Mouse (Mus musculus): ENCODE results near the gene Itprid1.

The Itprid1 gene

DNA sequence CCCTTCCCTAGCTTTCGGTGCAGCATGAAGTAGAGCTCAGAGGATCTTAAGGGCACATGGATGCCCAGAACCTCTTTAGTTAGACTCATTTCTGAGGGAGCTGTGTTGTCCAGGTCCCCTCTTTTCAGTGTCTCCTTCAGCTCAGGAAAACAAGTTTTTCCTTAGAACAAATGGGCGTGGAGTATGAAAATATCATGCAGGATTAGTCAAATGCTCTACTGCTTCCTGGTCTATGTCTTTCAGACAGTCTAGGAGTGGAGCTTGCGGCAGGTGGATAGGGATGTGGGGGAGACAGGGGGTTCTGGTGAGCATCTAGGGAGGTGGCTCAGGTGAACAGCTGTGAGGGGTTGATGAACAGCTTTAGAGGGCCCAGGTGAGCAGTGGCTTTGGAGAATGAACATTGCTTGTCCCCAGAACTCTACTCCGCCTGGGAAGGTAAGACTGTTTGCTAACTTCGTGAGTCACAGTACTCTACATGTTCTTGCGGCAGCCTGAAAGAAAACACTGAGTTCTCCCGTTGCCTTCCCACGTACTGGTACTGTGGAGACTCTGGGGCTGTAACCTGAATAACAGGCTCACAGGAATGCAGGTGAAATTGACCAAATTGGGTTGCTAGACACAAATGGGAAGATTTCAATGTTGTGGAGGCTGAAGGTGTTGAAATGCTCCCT lies at the start of gene Itprid1:
Itprid1 (plus strand) TSS at position 246 of the 671 bp plus-strand sequence.
- in situ Hi-C loops (cut with MboI; ENCODE audit: low pct_unique_long_range_greater_than_20kb in 1 of 2, low sequenced_read_pairs in 2 of 2, unreplicated experiment in 1 of 2) = no loop called here

DNA sequence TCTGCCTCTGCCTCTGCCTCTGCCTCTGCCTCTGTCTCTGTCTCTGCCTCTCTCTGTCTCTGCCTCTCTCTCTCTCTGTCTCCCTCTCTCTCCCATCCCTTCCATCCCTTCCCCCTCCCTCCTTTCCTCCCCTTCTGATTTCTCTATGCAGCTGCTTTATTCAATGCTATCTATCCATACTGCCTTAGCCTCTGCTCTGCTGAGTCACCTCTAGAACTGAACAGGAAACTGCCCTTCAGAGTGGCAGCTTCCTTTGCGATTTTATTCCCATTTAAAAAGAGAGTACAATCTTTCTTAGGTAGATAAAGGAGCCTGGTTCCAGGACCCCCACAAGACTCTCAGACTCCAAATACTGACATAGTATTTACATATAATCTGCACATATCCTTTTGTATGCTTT lies 47.1 kb upstream of the Itprid1 start:
- in situ Hi-C loops (cut with MboI; ENCODE audit: low pct_unique_long_range_greater_than_20kb in 1 of 2, low sequenced_read_pairs in 2 of 2, unreplicated experiment in 1 of 2) = no loop called here

DNA sequence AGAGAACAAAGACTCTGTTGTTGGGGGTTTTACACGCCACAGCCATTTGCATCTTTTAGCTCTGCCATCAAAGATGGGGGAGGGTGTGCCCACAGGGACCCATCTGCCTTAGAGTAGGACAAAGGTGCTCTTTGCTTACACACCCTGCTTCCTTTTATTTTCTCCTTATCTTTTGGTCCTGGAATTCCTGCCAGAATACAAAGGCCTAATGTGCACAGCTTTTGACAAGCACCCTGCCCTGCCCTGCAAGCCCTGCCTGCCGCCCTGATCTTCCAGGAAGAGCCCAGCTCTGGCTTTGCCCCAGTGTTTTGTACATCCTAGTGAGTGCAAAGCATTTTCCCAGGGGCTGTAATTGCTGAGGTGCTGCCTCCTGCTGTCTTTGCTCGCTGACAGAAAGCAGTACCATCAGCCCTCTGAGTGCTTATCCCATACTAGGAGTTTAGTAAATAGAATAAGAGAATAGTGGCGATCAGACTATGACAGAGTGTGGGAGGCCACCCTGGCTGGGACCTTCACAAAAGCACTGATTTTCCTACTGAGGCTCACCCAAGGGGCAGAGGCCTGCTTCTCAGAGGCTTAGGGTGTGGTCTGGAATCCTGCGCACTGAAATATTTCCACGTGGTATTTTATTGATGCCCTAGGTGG lies 44.7 kb upstream of the Itprid1 start:
- in situ Hi-C loops (cut with MboI; ENCODE audit: low pct_unique_long_range_greater_than_20kb in 1 of 2, low sequenced_read_pairs in 2 of 2, unreplicated experiment in 1 of 2) = no loop called here

DNA sequence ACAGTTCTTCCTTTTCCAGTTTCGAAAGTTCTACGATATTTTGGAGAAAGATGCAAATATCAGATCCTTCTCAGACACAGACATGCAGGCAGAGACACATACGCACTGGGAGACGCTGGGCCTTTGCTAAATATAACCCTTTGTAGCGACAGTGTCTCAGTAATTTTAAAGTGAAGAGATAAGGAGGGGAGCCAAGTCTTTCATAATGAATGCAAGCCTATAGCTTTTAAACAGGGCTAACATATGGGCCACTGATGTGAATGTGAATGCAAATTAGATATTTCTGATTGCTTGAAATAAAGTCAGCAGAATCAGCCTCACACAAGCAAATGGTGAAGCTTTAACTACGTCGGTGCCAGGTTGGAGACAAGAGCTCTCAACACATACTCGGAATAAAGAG lies 44.2 kb upstream of the Itprid1 start:
- in situ Hi-C loops (cut with MboI; ENCODE audit: low pct_unique_long_range_greater_than_20kb in 1 of 2, low sequenced_read_pairs in 2 of 2, unreplicated experiment in 1 of 2) = no loop called here

DNA sequence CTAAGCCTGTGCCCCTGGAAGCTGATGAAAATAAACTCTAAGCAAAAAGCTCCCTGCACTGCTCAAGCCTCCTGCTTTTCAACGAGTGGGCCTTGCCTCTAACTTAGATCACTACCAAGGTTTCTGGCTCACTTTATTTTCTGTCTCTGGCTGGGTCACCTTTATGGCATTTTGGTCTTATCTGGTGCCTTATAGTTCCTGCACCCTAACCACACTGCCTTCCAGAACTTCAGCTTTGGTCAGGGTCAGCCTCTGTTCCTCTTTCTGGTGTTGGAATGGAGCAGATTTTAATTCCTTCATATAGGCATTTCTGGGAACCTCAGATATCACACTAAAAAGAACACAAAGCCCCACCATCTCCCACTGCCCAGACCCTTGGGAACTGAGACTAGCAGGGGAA lies 34.0 kb upstream of the Itprid1 start:
- in situ Hi-C loops (cut with MboI; ENCODE audit: low pct_unique_long_range_greater_than_20kb in 1 of 2, low sequenced_read_pairs in 2 of 2, unreplicated experiment in 1 of 2) = loop anchor here in 1 of 2 experiments (25.0 kb wide), 2 partner anchors 90 to 265 kb away; no protein-coding TSS in a partner anchor

DNA sequence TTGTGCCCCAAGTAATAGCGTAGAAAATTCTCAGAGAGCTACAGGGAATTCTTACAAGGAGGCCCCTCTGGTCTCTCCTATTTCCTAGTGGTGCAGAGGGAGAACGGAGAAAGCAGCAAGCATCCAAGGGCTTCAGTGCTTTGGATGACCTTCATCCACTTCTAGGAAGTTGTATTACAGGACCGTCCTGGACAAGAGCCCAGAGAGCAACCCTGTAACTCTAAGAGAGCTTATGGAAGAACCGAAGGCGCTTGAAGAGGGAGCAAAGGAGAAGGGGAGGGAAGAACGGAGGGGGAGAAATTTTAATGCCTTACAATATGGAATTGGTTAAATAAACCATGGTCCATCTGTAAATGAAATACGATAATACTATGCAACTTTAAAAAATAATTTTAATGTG lies 33.3 kb upstream of the Itprid1 start:
- in situ Hi-C loops (cut with MboI; ENCODE audit: low pct_unique_long_range_greater_than_20kb in 1 of 2, low sequenced_read_pairs in 2 of 2, unreplicated experiment in 1 of 2) = loop anchor here in 1 of 2 experiments (25.0 kb wide), 2 partner anchors 91 to 266 kb away; no protein-coding TSS in a partner anchor

DNA sequence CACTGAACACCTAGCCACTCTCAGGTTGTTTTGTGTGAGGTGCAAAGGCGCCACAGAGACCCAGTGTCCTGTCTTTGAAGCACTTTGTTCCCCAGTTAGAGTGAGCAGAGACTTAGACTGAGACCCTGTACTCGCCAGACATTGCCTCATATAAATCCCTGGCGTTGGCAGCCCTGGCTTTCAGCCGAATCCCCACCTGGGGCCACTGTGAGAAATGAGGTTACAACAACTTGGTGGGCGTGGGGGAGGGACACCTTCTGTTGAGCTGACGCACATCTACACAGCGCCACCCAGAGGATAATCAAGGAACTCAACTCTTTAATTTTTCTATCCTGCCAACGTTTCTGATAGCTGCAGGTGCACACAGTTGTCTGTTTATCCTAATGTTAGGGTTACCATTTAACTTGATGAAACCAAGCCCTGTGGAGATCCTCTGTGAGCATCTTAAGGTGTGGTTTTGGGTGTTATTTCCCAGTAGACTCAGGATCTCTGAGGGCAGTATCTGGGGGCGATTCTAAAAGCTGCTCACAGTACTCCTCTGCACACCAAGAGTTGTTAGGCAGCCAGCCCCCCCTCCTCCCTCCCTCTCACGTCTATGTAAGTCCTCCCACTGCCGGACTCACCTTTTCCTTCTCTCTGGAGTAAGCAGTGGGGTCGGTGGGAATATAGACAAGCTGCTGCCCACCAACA lies 32.6 kb upstream of the Itprid1 start:
- in situ Hi-C loops (cut with MboI; ENCODE audit: low pct_unique_long_range_greater_than_20kb in 1 of 2, low sequenced_read_pairs in 2 of 2, unreplicated experiment in 1 of 2) = loop anchor here in 1 of 2 experiments (25.0 kb wide), 2 partner anchors 92 to 267 kb away; no protein-coding TSS in a partner anchor

DNA sequence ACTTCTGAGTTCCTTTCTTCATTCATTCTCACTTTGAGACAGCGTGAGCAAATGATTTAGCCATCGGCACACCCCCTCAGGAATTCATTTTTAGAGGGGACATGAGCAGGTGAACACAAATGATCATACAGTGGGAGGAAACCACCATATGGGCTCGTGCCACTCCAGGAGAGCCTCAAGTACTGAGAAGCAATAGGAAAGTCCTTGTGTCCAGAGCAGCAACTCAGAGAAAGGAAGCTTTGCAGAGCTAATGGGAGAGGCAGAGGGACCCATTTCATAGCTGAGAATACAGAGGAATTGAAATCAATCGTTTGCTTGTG lies 32.1 kb upstream of the Itprid1 start:
- in situ Hi-C loops (cut with MboI; ENCODE audit: low pct_unique_long_range_greater_than_20kb in 1 of 2, low sequenced_read_pairs in 2 of 2, unreplicated experiment in 1 of 2) = loop anchor here in 1 of 2 experiments (25.0 kb wide), 2 partner anchors 92 to 267 kb away; no protein-coding TSS in a partner anchor

DNA sequence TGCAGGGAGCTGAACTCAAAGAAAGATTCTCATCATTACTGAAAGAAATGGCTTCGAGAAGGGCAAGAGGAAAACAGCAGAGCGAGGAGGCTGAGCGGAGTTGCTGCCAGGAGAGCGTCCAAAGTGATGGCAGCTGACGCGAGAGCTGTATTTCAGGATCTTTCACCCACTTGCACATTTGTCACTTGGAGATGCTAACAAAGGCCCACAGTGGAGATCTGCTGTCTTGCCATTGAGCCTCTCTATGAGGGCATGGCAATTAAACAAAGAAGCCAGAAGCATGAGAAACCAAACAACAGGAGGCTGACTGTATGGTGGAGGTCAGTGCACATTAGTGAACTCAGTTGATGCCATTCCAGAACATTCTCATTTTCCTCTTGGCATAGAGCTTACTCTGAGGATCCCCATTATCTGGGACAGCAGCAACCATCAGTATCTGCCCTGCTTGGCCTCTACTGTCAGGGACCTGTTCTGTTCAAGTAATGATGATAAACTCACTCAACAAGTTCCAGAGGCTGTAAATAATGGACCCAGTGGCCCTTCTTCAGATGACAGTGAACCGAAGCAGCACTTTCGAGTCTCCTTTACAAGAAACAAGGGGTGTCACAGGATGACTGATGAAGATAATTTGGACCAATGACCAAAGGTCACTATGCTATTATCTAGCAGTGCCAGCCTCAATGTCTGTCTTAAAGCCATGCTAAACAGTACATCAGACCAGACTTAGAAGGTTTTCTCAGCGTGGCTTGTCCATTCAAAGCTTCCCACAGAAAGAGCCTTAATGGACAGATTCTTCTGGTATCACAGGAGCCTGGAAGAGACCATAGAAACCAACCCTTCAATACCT lies 31.2 kb upstream of the Itprid1 start:
- in situ Hi-C loops (cut with MboI; ENCODE audit: low pct_unique_long_range_greater_than_20kb in 1 of 2, low sequenced_read_pairs in 2 of 2, unreplicated experiment in 1 of 2) = loop anchor here in 1 of 2 experiments (25.0 kb wide), 2 partner anchors 93 to 268 kb away; no protein-coding TSS in a partner anchor

DNA sequence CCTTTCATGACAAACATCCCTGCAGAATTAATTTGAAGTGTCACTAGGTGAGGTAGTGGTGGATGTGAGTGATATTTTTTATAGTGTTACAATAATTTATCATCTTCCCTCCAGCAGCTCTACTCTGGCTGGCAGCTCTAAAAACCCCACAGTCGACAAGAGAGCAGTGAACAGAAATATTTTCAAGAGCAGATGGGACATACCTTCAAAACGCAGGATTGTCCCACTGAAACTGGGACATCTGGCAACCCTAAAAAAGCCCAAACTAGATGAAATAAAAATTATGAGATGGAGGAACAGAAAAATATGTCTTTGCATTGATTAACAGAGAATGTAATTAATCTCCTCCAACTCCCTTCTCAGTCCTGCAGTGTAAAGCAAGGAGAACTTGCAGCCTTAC lies 30.2 kb upstream of the Itprid1 start:
- in situ Hi-C loops (cut with MboI; ENCODE audit: low pct_unique_long_range_greater_than_20kb in 1 of 2, low sequenced_read_pairs in 2 of 2, unreplicated experiment in 1 of 2) = loop anchor here in 1 of 2 experiments (25.0 kb wide), 2 partner anchors 94 to 269 kb away; no protein-coding TSS in a partner anchor

DNA sequence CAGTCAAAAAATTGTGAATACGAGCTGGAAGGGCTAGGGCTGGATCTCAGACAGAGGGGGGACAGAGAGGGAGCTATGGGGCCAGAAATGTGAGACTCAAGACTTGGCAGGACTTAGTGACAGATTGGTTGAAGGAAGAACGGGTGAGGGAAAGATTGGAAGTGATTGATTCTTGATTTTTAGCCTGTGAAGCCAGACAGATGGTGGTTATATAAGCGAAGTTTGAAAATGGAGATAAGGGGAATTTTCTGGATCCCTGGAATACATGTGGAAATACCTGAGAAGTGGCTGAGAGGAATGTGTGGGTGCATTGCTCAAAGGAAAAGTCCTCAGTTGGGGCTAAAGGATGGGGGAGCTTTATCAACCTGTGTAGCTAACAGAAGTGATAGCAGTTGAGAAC lies 28.0 kb upstream of the Itprid1 start:
- in situ Hi-C loops (cut with MboI; ENCODE audit: low pct_unique_long_range_greater_than_20kb in 1 of 2, low sequenced_read_pairs in 2 of 2, unreplicated experiment in 1 of 2) = loop anchor here in 1 of 2 experiments (25.0 kb wide), 2 partner anchors 96 to 271 kb away; no protein-coding TSS in a partner anchor

DNA sequence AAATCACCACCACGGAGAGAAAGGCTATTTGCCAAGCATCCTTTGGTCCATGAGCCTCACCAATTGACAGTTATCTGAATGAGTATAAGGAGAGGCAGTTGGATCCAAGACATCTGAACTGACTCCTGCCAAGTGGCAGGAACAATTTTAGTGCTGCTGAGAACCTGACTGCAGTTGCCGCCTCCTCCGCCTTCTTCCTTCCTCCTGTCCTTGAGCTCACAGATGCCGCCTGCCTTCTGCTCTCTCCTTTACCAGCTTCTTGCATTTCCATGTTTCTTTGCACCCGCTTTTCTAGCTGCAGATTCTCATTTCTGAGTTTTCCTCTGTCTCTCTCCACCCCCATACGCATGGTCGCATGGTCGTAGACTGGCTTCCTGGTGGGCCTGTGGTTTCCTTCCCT lies 25.5 kb upstream of the Itprid1 start:
- in situ Hi-C loops (cut with MboI; ENCODE audit: low pct_unique_long_range_greater_than_20kb in 1 of 2, low sequenced_read_pairs in 2 of 2, unreplicated experiment in 1 of 2) = loop anchor here (10.0 to 25.0 kb wide), 3 partner anchors 86 to 274 kb away; no protein-coding TSS in a partner anchor

DNA sequence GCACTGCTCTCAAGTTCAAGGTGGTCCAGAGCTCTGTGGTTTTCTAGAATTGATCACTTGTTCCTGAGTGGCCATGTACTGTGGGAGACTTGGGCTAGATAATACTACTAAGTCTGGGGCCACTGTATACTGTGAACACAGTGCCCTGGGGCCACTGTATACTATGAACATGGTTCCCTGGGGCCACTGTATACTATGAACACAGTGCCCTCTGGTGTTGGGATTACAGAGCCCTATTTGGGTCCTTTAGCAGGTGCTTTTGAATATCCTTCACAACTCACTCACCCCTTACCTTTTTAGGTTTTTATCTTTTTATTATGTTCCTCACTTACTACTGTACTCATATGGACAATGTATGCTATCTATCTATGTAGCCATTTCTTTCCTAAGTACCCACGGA lies 24.3 kb upstream of the Itprid1 start:
- in situ Hi-C loops (cut with MboI; ENCODE audit: low pct_unique_long_range_greater_than_20kb in 1 of 2, low sequenced_read_pairs in 2 of 2, unreplicated experiment in 1 of 2) = loop anchor here (10.0 to 25.0 kb wide), 3 partner anchors 88 to 275 kb away; no protein-coding TSS in a partner anchor

DNA sequence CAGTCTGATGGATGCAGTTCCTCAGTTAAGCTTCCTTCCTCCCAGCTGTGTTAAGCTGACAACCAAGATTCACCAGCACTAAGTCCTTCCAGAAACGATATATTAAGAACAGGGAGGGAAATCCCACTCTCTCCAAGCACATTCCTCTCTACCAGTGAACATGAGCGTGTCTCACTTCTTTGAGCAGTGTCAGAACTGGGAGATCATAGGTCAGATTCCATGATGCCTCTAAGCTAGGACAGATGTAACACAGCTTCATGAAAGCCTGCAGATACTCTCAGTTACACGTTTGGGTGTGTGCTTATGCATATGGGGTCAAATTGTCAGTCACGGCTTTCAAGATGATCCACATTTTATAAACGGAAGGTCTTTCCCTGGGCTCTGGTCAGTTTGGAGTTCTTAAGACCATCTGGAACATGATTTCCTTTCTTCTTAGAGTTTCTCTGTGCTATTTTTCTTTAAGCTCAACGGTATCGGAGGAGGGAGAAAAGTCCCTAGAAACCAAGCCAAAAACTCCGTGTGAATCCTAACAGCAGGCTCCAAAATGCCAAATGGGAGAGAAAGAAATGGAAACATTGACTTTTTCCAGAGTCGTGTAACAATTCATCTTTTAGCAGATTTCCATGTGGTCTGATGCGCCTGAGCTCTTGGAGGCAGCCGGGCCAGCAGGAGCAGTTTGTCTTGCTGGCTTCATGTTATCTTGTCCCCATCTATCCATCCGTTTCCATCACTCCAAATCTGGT lies 22.3 kb upstream of the Itprid1 start:
- in situ Hi-C loops (cut with MboI; ENCODE audit: low pct_unique_long_range_greater_than_20kb in 1 of 2, low sequenced_read_pairs in 2 of 2, unreplicated experiment in 1 of 2) = loop anchor here (10.0 to 25.0 kb wide), 3 partner anchors 90 to 277 kb away; no protein-coding TSS in a partner anchor

DNA sequence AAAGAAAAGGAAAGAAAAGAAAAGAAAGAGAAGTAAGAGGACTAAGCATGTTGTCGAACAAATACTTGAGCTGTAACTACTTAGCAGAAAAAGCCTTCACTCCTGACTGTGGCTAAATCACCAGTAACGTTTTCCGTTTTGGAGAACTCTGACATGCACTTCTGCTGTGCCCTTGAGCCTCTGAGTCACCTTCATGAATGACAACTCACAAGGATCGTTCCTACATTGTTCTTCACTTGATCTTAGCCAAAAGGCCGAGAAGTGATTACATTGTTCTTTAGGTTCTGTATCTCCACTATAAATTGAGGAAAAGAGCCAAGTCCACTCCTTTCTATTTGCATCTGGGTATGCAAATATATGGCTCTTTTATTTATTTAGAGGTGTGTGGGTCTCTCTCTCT lies 19.8 kb upstream of the Itprid1 start:
- in situ Hi-C loops (cut with MboI; ENCODE audit: low pct_unique_long_range_greater_than_20kb in 1 of 2, low sequenced_read_pairs in 2 of 2, unreplicated experiment in 1 of 2) = loop anchor here (10.0 to 25.0 kb wide), 3 partner anchors 92 to 280 kb away; no protein-coding TSS in a partner anchor

DNA sequence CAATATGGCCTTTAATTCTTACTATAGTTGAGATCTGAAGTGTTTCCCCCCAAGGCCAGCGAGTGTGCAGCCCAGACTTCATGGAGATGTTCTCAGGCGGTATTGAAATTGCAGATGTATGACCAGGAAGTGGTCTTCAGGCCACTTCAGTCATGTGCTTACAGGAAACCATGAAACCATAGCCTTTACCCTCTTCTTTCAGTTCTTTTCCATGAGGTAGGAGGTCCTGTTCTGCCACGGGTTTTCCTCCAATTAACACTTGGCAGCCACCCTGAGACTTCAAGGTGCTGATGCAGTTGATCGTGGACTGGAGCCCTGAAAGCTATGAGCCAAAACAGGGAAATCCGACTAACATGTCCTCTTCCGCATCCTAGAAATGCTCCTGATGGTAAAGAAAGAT lies 7.0 kb upstream of the Itprid1 start:
- in situ Hi-C loops (cut with MboI; ENCODE audit: low pct_unique_long_range_greater_than_20kb in 1 of 2, low sequenced_read_pairs in 2 of 2, unreplicated experiment in 1 of 2) = no loop called here

DNA sequence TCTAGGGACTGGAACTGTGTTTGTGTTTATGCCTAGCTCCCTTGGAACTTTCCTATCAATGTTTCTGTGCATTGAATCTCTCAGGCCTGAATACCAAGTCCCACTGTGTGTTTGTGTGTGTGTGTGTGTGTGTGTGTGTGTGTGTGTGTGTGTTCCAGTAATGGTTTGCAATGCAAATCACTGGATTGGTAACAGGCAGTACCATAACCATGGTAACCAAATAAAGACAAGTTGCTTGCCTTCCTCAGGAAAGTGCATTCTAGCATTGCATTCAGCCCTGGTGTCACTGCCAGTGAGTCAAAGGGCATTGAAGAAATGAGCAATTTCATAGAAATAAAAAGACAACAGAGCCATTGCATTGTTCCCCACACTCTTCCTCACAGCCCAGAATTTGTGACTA lies 15.9 kb downstream of the Itprid1 start:
- in situ Hi-C loops (cut with MboI; ENCODE audit: low pct_unique_long_range_greater_than_20kb in 1 of 2, low sequenced_read_pairs in 2 of 2, unreplicated experiment in 1 of 2) = no loop called here
